Mouse (Mus musculus) G1E (cell line): Measurements from ENCODE around the gene Pyurf.

Source experiments
- CTCF ChIP-seq: IDR thresholded peaks from 2 replicates; pipeline ENCODE4 v1.5.1; 2012; ENCODE audit warnings: low read depth, low read length, inconsistent platforms, mixed read lengths
- GATA1 ChIP-seq: IDR thresholded peaks from 2 replicates; pipeline ENCODE4 v1.6.1; 2012; ENCODE audit warnings: borderline replicate concordance, low read length, inconsistent platforms, mixed read lengths
- GATA2 ChIP-seq: IDR thresholded peaks from 2 replicates; pipeline ENCODE4 v1.6.1; 2012; ENCODE audit warnings: low read depth, low read length, inconsistent platforms, borderline replicate concordance
- POLR2AphosphoS5 ChIP-seq: IDR thresholded peaks from 2 replicates; pipeline ENCODE4 v1.6.1; 2012; ENCODE audit warnings: low read depth, low read length, inconsistent platforms; ENCODE audit not compliant: insufficient replicate concordance
- TAL1 ChIP-seq: conservative IDR thresholded peaks from 2 replicates; pipeline ENCODE4 v1.6.1; 2012; ENCODE audit warnings: low read depth, low read length, inconsistent platforms, mixed read lengths

DNA sequence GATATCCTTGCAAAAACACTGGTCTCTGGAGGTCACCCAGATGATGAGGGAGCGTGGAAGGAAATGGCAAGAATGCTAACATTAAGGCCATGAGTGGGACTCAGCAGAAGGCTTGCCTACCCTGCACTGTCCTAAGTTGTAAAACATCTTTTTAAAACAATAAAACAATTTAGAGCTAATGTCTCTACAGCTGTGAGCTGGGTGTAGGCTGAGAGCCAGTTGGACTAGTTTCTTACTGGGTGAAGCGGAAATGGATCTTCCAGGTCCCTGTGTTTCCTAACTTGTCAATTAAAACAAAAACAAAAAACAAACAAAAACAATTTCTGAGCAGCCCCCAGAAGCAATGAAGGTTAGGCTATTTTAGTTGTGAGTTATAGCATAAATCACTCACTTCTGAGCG lies 1.2 kb upstream of the Pyurf start:
- TF ChIP-seq GATA1, result no peak
- TF ChIP-seq CTCF, result no peak
- no peak for TF ChIP-seq TAL1
- no peak for TF ChIP-seq POLR2AphosphoS5
- no peak for TF ChIP-seq GATA2
